Mouse (Mus musculus): ENCODE measurements around the gene Os9. TPM values are rescaled to one million over a fixed set of nuclear protein-coding genes. Genes with fewer than 3 reads are reported as not detected.
"Not testable (repeated sequence)": the region's sequence is repeated elsewhere in the genome, so short reads cannot be mapped to it uniquely, and the experiment has no call there.

The Os9 gene
- total and polyA plus RNA-seq, 3 experiments: 42.4 to 60.4 TPM; not detected in 1

DNA sequence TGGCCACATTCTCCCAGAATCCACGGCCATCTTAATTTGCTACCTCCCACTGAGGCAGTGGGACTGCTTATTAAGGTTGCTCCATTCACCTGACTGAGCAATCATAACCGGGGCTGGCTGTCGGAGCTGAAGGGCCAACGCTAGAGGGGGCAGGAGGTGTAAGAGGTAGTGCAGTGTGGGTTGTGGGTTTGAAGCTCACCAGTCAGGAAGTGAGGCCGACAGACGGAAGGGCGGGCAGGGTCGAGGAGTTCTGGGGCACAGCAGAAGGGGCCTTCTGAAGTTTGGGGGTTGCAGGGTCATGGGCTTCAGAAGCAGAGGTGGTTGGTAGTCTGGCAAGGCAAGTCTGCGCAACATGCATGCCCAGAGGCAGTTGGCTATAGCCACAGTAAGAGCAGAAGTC, 45.9 kb downstream of the Os9 start, which contains the start of gene Agap2:
Gene Agap2 (plus strand): TSS at position 205 of the 400 bp plus-strand sequence.
- H3K9me3 ChIP-seq (replicated peaks; ENCODE audit: insufficient read depth, low read length): no peaks in the 10 kb centered on the region
- no peak for TF ChIP-seq E2F4 (IDR thresholded peaks at IDR 0.05; ENCODE audit: borderline replicate concordance, low read depth, low read length)
- no peak for TF ChIP-seq EP300 (IDR thresholded peaks at IDR 0.05; ENCODE audit: low read depth in 1 of 2, low read length in 2 of 2)
- TF ChIP-seq GATA1 (IDR thresholded peaks at IDR 0.05; ENCODE audit: low read depth, low read length): no peak
- no peak for TF ChIP-seq USF2 (IDR thresholded peaks at IDR 0.05; ENCODE audit: borderline replicate concordance in 1 of 2, insufficient read depth in 1 of 2, low read depth in 1 of 2, low read length in 2 of 2)
- TF ChIP-seq MAZ (IDR thresholded peaks at IDR 0.05; ENCODE audit: low read depth, low read length): no peak
- no peak for TF ChIP-seq BHLHE40 (IDR thresholded peaks at IDR 0.05; ENCODE audit: borderline replicate concordance, low read depth, low read length)
- TF ChIP-seq TAL1 (IDR thresholded peaks at IDR 0.05; ENCODE audit: low read length): no peak
- no peak for TF ChIP-seq CHD2 (IDR thresholded peaks at IDR 0.05; ENCODE audit: low read length)
- TF ChIP-seq NELFE (IDR thresholded peaks at IDR 0.05; ENCODE audit: low read depth, low read length): no peak
- no peak for TF ChIP-seq MAX (IDR thresholded peaks at IDR 0.05; ENCODE audit: low read length)
- no peak for TF ChIP-seq CTCF (IDR thresholded peaks at IDR 0.05 in 2 of 3, conservative IDR thresholded peaks at IDR 0.05 in 1 of 3; ENCODE audit: control insufficient read depth in 1 of 3, insufficient read depth in 1 of 3, low read depth in 2 of 3, low read length in 3 of 3, poor library complexity in 1 of 3, severe bottlenecking in 1 of 3)
- no peak for TF ChIP-seq MAFK (IDR thresholded peaks at IDR 0.05; ENCODE audit: borderline replicate concordance, low read depth, low read length)
- H3K27me3 ChIP-seq (ENCODE audit: control insufficient read depth in 1 of 2, insufficient read depth in 2 of 2, low read length in 2 of 2): no peaks in the 10 kb centered on the region
- H3K9ac ChIP-seq (ENCODE audit: control insufficient read depth, low read depth, low read length, poor library complexity, severe bottlenecking): no peak within 1 kb of the TSS
- H3K79me2 ChIP-seq (ENCODE audit: control insufficient read depth, insufficient read depth, low read length, poor library complexity): peaks cover 2% of the 10 kb centered on the region; the same call in 1 of the 2 replicates
- no peaks in the 10 kb centered on the region for H3K36me3 ChIP-seq (ENCODE audit: control insufficient read depth in 1 of 2, insufficient read depth in 2 of 2, low read length in 2 of 2)
- no peak for DNase-seq (ENCODE audit: low read depth, low spot score)
- no peak within 1 kb of the TSS for H3K27ac ChIP-seq (ENCODE audit: control insufficient read depth, low read depth, low read length)
- no peaks in the 10 kb centered on the region for H3K4me1 ChIP-seq (ENCODE audit: control insufficient read depth in 1 of 2, insufficient read depth in 2 of 2, low read length in 2 of 2)
- no peak within 1 kb of the TSS for H3K4me3 ChIP-seq (ENCODE audit: control insufficient read depth in 1 of 2, insufficient read depth in 1 of 2, low read depth in 2 of 2, low read length in 2 of 2)

DNA sequence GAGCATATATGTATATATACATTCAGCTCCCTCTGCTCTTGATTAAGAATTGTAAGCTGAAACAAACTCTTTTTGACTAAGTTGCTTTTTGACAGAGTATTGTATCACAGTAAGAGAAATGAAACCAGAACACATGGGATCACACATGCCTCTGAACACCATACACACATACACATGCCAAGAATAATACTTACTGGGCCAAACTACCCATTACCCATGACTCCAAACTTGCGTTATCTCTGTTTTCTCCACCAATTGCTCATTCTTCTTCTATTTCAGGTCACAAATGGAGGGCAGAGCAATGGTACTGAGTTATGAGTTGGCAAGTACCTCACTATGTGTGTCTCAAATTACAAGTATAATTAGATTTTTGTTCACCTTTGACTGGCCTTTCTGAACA, 47.0 kb downstream of the Os9 start:
- 0 out of 4 replicates have a peak, but pooled peaks cover 0 to 2% of the 10 kb centered on the region in 2 experiments for H3K4me1 ChIP-seq (ENCODE audit: control insufficient read depth in 1 of 2, insufficient read depth in 2 of 2, low read length in 2 of 2)
- TF ChIP-seq POLR2A (IDR thresholded peaks at IDR 0.05; ENCODE audit: control insufficient read depth in 1 of 2, insufficient read depth in 1 of 2, low read depth in 1 of 2, low read length in 2 of 2, poor library complexity in 1 of 2) (no peak), HCFC1 (IDR thresholded peaks at IDR 0.05; ENCODE audit: low read depth, low read length) (no peak)
- H3K27me3 ChIP-seq (ENCODE audit: control insufficient read depth in 1 of 2, insufficient read depth in 2 of 2, low read length in 2 of 2): no peaks in the 10 kb centered on the region
- no peak overlapping the region for H3K9ac ChIP-seq (ENCODE audit: control insufficient read depth, low read depth, low read length, poor library complexity, severe bottlenecking)
- H3K36me3 ChIP-seq (ENCODE audit: control insufficient read depth in 1 of 2, insufficient read depth in 2 of 2, low read length in 2 of 2): no peaks in the 10 kb centered on the region; a peak in 1 of 4 replicates
- no peak overlapping the region for H3K27ac ChIP-seq (ENCODE audit: control insufficient read depth, low read depth, low read length)
- H3K4me3 ChIP-seq (ENCODE audit: control insufficient read depth in 1 of 2, insufficient read depth in 1 of 2, low read depth in 2 of 2, low read length in 2 of 2): no peak overlapping the region
- H3K79me2 ChIP-seq (ENCODE audit: control insufficient read depth, insufficient read depth, low read length, poor library complexity): peaks cover 13% of the 10 kb centered on the region
- no peaks in the 10 kb centered on the region for H3K9me3 ChIP-seq (replicated peaks; ENCODE audit: insufficient read depth, low read length)
- DNase-seq (ENCODE audit: low read depth, low spot score): no peak

GRCm38 (mm10) chr10:127072969-127073368, 48.0 kb downstream of the Os9 start:
- peak; percentile 90 for TF ChIP-seq TBP (IDR thresholded peaks at IDR 0.05; ENCODE audit: low read depth, low read length)
- H3K27ac ChIP-seq (ENCODE audit: control insufficient read depth, low read depth, low read length); H3K36me3 ChIP-seq (ENCODE audit: control insufficient read depth in 1 of 2, insufficient read depth in 2 of 2, low read length in 2 of 2); H3K9ac ChIP-seq (ENCODE audit: control insufficient read depth, low read depth, low read length, poor library complexity, severe bottlenecking); H3K4me1 ChIP-seq (ENCODE audit: control insufficient read depth in 1 of 2, insufficient read depth in 2 of 2, low read length in 2 of 2); H3K27me3 ChIP-seq (ENCODE audit: control insufficient read depth in 1 of 2, insufficient read depth in 2 of 2, low read length in 2 of 2); H3K9me3 ChIP-seq (replicated peaks; ENCODE audit: insufficient read depth, low read length); H3K4me3 ChIP-seq (ENCODE audit: control insufficient read depth in 1 of 2, insufficient read depth in 1 of 2, low read depth in 2 of 2, low read length in 2 of 2): not testable (repeated sequence)
- peaks cover 14% of the 10 kb centered on the region for H3K79me2 ChIP-seq (ENCODE audit: control insufficient read depth, insufficient read depth, low read length, poor library complexity)
- DNase-seq (ENCODE audit: low read depth, low spot score): peak; percentile 35

Data from MEL (cell line).